Mouse (Mus musculus): ENCODE results near the gene Nbas.

Nbas gene

DNA sequence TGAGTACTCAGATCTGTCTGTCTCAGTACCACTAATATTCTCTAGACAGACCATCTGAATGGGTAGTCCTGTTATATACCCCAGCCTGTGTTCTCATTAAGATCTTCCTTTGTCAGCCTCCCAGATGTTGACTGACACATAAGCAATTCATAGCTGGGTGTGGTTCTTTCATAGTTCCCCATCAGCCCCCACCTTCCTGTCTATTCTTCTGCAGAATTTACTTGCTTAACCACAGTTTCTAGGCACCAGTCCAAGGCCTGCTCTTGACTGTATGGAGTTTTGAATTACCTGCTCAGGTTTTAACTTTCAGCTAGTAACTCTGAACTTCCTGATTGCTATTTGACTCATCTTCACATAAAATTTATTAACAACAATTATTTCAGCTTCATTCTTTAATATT, 141.3 kb downstream of the Nbas start:
- no peak for DNase-seq

DNA sequence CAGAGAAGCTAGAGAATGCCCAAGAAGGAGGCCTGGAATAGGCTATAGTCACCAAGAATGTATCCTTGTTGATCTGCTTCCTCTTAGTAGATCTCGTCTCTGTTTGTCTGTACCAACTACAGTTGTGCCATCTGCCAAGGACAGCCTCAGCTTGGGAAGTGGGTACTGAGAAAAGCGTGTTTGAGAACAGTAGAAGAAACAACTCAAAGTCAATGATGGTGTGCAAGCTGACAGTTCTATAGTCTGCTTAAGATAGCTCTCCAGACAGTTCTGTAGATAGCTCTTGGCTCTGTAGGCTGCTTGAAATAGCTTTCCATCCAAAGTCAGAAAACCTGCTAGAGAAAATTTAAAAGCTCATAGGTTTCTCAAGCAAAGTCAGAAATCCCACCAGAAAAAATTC, 149.7 kb downstream of the Nbas start:
- DNase-seq, result no peak

DNA sequence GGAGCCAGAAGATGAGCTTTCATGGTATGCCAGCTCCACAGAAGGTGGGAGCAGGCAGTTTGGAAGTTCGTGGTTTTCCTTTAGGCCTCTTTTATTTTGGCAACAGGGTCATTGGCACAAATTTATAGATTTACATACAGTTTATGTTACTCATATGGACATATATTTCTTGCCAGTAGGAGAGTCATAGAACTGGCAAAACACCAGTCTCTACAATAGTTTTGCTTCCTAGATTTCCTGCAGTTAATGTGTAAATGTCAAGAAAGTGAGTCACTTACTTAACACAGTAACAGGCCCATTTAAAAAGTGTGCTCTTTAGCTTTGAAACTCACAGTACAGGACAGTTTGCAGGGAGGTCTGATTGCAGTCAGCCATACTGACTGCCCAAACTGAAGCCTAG, 161.3 kb downstream of the Nbas start:
- no peak for DNase-seq

DNA sequence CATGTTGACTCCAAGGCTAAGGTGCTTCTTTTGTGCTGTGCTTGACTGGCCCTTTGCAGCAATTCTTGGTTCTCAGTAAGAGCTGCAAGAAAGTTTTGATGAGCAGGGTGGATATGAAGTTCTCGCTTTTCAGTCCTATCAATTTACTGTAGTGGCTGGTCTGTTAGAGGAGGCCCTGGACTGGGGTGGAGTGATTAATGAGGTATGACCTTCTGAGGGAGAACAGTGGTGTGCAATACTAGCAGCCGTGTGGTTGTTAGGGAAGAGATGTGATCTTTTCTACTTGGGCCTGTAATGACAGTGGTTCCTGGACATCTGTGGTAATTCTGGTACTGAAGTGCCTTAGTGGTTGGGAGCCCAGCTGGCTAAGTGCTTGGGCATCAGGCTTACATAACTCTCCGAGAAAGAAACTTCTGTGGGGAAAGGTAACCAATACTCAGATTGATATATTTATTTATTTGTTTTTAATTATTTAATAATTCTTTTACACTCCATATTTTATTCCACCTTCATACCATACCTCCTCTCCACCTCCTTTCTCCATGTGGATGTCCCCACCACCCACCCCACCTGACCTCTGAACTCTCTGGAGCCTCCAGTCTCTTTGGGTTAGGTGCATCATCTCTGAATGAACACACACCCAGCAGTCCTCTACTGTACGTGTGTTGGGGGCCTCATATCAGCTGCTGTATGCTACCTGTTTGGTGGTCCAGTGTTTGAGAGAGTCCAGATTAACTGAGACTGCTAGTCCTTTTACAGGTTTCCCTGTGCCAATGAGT, 175.9 kb downstream of the Nbas start:
- DNase-seq, result no peak

DNA sequence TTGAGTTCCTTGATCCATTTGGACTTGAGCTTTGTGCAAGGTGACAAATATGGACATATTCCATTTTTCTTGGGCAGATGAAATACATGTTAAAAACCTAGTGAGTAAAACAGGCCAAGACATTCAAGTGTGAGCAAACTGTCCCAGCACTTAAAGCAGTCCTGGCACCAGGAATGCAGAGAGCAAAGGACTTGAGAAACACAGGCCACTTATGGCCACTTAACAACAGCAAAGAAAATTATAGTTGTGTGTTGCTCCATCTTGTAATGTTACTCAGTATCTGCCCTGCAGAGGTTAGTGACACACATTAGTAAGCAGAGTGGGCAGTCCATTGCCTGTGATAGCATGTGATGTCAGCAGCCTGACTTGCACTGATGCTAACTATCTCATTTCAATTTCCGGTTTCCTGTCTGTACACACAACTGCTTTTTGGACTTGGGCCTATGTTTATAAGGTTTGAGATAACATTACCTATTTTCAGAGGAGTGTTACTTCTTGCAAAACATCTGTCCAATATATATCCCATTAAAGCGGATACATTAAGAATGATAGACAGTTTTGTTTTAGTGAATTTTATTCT, 176.6 kb downstream of the Nbas start:
- no peak for DNase-seq

DNA sequence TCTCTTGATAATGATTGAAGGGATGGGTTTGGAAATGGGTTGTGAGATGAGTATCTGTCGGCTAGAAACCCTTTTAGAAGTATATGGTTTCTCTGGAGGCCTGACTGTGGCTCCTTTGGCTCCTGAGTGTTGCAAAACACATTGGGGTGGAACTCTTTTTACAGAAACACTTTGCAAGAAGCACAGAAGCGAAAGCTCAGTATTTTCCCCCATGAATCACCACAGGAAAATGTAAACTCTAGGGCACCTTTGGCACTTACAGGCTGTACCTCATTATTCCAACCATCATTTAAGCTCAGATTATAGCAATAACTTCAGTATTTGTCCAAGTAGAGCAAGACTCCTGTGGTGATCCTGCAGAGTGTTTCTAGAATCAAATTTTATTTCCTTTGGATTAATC, 180.0 kb downstream of the Nbas start:
- no peak for DNase-seq

DNA sequence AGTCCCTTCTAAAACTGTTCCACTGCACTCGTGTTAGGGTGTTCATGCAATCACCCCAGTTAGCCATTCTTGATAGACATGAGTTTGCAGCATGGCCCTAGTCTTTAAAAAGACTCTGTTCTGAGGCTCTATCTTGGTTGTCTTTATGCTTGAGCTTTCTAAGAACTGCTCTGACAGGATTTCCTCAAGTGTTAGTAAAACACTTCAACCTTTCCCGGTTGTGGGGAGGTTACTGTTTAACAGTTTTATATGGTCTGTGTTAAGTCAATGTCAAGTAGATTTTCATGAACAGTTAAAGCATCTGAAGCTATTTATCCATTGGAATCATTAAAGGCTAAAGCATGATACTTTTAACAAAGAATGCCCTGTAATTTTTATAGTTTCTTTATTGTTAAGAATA, 183.1 kb downstream of the Nbas start:
- DNase-seq, result no peak

DNA sequence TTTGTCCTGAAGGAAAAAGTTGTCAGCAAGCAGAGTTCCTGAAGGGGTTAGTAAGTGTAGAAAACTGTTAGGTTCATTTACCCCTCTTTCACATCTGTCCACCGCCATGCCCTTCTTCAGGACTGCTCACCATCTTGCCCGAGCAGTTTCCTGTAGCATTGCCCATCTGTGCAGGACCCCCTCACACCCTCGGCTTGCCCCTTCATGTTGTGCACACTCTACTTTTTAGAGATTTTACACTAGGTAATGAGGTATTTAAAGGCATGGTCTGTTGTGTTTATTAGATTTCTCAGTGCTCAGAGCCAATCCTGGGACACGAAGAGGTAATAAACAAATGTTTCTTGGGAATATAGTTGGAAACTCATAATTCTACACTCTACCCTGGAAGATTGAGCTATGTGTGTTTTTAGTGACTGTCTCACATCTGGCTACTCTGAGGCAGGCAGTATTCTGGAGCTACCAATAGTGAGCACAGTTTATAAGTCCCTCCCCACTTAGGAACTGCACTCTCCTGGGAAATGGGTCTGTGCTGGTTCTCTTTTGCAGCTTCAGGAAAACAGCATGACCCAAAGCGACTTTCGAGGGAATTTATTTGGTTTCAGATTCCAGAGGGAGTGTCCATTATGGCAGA, 191.4 kb downstream of the Nbas start:
- DNase-seq, result no peak

DNA sequence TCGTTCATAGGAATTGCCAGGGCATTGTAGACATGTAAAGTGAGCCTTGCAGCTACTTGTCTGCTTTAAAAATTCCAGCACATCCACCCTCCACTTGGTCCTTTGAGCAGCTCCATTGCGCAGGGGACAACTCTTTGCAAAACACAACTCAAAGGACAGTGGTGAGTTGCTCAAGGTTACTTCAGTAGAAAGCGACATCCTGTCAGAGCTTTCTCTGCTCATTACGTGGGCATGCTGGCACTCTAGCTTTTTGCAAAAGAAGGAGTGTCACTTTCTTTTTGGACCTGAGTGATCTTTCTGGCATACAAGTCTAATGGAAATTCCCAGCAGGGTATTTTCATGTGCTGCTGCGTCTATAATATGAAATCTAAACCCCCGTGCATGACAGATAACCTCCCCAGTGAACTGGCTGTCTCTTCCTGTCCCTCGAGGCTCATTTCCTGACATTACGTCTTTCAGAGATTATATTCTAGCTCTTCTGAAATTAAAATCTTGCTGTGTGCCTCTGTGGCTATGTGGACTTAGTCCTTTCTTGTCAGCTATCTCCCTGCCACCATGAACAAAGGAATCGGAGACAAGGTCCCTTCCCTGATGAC, 192.7 kb downstream of the Nbas start:
- DNase-seq, result no peak

DNA sequence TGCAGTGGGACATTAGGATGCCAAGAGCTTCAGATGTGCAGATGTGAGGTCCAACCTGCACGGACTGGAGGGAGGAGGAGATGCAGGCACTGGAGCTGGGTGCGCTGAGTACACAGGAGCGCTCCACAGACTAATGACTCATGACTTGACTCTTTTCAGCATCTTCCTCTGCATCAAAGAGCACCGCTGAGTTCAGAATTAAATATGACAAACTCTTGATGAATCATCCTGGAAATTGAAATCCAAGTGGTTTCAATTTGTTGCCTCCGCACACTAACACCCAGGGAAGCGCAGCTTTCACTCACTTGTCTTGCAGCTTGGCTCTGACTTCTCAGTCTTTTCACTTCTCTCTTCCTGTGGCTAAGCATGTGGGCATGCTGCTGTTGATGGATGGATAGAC, 193.5 kb downstream of the Nbas start:
- no peak for DNase-seq

DNA sequence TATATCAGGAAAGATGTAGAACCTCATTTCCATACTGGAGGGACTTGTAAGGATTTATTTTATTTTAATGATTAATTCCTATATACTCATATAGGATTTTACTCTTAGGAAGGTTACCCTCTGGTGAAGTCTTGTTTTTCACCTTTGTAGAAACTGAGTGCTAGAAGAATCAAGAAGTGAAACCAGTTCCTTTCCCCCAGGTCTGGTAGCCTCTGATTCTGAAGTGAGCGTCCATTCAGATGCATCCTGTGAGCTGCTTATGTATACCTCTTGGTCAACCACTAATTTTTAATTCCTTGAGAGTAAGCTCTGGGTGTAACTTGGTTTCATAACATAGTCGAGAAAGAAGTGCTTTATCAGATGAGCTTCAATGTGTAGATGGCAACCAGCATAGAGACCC, 196.6 kb downstream of the Nbas start:
- DNase-seq, result no peak

DNA sequence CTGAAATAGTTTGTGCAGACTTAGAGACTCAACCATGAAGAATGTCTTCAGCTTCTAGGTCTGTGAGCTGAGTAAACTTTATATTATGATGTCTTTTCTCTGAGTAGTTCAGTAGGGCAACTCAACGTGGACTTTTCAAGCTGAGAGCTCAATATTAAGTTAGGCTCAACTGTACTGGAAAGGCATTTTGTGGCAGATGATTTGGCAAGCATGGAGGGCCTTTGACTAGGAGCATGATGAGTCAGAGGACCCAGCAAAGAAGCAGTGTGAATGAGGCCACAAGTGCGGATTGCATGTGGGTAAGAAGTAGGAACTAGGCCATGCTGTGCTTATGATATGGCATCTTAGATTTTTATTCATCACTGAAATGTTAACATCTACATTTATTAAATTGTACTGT, 205.9 kb downstream of the Nbas start:
- DNase-seq, result no peak

DNA sequence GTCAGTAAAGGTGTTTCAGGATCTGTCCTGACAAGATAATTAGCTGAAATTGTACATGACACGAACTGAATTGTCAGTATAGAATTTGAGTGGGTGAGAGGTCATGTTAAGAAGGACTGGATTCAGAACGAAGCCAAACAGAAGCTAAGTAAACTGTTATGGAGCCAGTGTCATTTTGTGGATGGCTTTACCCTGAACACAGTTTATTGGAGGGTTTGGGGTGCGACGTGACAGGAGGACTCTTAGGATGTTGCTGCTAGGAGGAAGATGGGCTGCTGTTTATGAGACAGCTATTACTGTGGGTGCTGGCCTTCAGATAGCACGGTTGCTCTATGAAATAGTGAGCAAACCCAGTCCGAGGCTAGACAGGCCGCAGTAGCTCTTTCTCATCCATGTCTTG, 210.2 kb downstream of the Nbas start:
- DNase-seq, result no peak

DNA sequence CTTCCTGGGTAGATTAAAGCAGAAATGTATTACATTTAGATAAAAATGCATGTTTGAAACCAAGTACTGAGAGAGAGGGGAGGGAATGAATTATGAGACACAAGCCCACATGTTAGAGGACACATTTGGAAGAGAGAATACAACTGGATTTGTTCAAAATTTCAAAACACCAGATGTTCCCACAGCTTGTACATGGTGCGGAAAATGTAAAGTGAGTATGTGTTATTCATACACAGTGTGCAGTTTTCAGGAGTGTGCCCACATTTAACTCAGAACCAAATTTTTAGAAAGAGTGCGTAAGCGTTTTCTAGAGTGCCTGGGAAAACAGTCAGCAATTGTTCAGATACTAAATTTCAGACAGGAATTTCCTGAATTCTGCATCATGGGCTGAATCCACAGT, 217.3 kb downstream of the Nbas start:
- DNase-seq, result no peak

DNA sequence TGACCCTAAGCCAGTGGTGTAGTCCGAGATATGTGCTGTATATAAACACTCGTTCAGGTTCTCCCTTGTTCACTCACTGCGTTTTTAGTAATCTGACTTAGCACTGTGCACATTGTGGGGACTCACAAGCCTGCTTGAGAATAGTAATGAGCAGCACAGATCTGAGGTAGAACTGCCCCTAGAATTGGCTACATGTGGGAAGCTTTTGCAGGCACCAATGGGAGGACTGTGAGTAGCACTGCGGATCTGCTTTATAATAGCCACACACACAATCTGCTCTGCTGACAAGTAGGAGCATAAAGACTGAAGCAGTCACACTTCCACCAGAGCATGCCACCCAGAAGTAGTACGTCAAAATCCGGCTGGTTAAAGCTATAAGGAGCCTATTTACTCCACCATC, 228.3 kb downstream of the Nbas start:
- no peak for DNase-seq

DNA sequence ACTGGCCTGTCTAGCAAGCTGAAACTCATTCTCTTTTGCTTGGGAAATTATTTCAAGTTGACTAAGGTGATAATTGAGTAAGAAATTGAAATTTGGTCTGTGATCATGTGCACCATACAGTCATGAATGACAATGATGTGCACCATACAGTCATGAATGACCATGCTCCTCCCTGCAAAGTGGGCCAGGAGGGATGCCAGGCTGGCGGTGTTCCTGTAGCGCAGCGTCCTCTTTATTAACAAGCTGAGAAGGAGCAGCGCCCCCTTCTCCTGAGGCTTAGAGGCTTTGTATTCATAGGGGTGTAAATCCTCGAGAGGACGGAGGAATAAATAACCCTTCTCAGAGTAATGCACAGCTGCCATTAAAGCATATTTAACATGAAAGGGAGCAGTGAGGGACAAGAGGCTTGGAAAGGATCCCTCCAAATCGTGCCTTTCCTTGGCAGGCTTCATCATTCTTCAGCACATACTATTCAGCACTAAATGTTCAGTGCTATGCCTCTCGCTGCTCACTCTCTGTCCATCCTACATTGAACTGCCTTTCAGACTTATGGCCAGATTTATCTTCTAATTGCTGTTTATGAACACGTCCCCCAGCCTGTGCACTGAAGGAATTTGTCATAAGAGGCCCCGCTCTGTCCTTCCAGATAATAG, 230.4 kb downstream of the Nbas start:
- DNase-seq, result no peak

DNA sequence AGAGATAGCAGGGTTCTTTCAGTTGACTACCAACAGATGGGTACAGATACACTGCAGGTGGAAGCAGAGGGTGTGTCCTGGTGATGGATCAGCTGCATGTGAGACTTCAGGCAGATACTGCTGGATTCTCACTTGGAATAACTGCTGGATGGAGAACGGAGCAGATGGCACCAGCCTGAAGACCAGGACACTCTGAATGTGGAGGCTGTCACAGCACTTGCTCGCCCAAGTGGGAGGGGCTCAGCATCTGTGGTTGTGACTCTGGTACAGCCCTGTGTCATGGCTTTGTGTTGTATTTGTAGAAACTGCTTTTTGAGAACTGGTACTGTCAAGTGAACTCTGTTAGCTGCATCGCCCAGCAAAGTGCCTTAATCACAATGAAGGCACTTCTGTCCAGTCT, 231.3 kb downstream of the Nbas start:
- no peak for DNase-seq

DNA sequence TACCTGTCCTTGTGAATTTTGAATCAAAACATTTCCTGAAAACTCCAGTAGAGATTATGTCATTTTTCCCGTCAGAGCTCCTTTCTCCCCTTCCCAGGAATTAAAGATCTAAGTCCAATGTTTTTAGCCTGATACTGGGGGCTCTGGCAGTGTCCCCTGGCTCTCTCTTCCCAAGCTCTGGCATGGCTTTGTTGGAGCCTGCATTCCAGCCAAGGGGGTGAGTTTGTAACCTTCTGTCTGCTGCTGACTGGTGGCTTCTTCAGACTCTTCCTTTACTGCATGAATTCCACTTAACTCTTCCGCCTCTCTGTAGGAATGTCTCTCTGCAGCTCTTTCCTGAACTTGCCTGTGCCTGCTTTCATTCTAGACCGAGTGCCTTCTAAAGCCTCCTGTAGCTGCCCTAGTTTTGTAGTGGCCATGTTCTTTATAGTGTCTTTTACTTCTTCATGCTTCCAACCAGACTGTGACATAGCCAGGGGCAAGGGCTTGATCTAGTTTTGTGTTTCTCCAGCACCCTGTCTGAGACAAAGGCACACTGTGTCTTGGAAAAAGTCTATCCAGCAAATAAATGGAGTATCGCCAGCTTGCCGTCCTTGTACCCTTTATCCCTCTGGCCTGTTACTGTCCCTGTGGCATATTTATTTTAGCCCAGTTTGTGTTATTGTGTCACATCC, 236.0 kb downstream of the Nbas start:
- peak; percentile 46 for DNase-seq

DNA sequence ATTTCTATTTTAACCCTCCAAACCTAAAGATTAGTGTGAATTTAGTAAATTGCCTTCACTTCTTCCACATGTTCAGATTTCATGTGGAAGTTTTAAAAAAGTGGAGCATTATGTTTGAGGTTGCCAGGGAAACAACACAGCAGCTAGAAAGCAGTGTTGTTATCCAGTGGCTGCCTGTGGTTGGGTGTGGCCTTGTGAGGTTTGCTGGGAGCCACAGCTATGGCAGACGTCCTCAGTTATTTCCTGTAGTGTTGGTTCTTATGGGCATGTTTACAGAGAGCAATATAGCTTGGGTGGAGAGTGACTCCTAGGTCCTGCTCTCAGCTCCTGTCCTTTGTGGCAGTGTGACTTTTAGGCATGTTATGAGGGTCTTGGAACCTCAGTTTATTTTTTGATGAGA, 249.1 kb downstream of the Nbas start:
- no peak for DNase-seq

DNA sequence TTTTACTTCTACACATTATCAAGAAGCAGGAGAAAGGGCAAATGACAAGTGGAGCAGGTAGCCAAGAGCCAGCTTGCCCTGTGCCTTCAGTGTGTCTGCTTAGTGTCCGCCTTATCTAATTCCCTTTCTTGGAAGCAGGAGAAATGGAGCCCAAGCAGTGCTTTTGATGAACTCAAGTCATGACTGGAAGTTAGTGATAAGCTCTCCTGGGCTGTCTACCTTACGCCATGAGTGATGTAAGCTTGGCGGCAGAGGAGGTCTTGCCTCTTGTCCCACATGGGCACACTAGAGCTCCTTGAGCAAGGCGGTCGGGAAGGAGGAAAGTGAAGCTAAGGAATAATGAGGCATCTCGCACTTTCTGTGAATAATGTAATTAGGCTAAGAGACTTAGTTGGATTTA, 250.5 kb downstream of the Nbas start:
- no peak for DNase-seq

DNA sequence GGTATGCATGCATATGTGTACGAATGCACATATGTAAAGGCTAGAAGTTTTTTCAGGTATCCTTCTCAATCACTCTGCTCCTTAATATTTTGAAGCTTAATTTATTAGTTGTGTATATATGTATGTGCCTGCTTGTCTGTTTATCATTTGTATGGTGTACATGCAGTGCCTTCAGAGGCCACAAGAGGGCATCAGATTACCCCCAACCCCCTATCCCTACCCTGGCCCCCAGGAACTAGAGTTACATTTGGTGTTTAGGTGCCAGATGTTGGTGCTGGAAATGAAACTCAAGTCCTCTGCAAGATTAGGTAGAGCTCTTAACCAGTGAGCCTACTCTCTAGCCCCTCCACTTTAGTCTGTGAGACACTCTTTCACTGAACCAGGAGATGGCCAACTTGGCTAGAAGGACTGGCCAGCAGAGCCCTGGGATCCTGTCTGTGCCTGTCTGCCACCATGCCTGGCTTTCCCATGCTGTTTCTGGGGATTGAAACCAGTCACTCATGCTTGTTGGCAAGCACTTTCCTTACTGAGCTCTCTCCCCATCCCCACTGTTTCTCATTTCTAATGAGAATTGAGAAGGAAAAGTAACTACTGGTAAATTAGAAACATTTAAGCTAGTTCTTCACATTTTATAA, 263.9 kb downstream of the Nbas start:
- DNase-seq, result no peak

DNA sequence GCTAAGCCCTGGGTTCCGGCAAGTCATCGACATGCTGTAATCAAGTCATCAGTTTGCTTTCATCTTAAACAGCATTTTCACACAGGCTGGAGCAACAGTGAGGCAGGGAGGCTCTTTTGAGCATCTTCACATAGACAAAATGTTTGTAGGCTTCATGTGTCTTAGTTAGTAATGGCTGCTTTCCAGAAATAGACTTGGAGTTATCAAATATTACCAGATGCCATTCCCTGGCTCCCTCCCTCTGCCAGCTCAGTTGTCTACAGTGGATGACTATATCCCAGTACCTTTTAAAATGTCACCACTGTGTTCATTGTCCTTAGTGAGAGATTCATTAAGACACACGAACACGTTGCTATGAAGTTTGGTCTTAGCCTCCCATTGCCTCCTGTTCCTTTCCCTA, 270.2 kb downstream of the Nbas start:
- no peak for DNase-seq

DNA sequence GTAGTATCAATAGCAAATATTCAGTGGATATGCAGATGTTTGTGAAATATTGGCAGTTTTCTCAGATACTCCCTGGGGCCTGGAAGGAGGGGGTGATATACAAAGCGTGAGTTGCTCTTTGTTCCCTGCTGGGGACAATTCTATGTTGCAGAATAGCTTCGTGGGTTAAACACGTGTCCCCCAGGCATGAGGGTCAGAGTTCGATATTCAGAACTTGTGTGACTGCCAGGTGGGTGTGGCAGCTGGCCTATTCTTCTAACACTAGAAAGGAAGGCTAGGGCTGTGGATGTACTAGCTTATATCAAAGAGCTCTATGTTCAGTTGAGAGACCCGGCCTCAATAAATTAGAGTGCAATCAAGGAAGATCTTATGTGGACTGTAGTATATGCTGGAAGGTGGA, 274.9 kb downstream of the Nbas start:
- no peak for DNase-seq
